Mouse (Mus musculus) E14TG2a.4 (cell line): Measurements from ENCODE around the gene Ifnar2.

Experiments
- H3K27me3 ChIP-seq: 2 replicates; pipeline ENCODE4 v1.6.1; 2014; ENCODE audit warnings: low read length, control low read depth; ENCODE audit not compliant: insufficient read depth
- H3K36me3 ChIP-seq: 2 replicates; pipeline ENCODE4 v1.6.1; 2014; ENCODE audit warnings: low read length, control low read depth; ENCODE audit not compliant: insufficient read depth
- H3K4me1 ChIP-seq: replicated peaks from 2 replicates; pipeline ENCODE4 v1.6.1; 2014; ENCODE audit warnings: low read depth, low read length, control low read depth
- H3K4me3 ChIP-seq: replicated peaks from 2 replicates; pipeline ENCODE4 v1.5.1; 2014; ENCODE audit warnings: mild to moderate bottlenecking, low read length
- H3K9me3 ChIP-seq: 2 replicates; pipeline ENCODE4 v1.6.1; 2014; ENCODE audit warnings: low read length, control low read depth
- CTCF ChIP-seq: conservative IDR thresholded peaks from 2 replicates; pipeline ENCODE4 v1.5.1; 2014; ENCODE audit warnings: low read length
- NANOG ChIP-seq: IDR thresholded peaks from 2 replicates; pipeline ENCODE4 v1.6.1; 2014; ENCODE audit warnings: borderline replicate concordance, low read length, mixed read lengths
- POU5F1 ChIP-seq: IDR thresholded peaks from 2 replicates; pipeline ENCODE4 v1.6.1; 2014; ENCODE audit warnings: low read length, borderline replicate concordance

Gene Ifnar2

GRCm38 (mm10) chr16:91353638-91354037 is 18.9 kb upstream of the Ifnar2 start:
- H3K4me1 ChIP-seq, result 0 out of 2 replicates have a peak, but pooled peaks cover 2% of the 10 kb centered on the region
- no peak overlapping the region for H3K4me3 ChIP-seq
- H3K36me3 ChIP-seq, result no peaks in the 10 kb centered on the region
- TF ChIP-seq POU5F1 (no peak), NANOG (no peak), CTCF (no peak)
- H3K9me3 ChIP-seq, result no peaks in the 10 kb centered on the region
- peaks cover 26% of the 10 kb centered on the region for H3K27me3 ChIP-seq

- H3K27me3 ChIP-seq, result peaks cover 26% of the 10 kb centered on the region
- no peaks in the 10 kb centered on the region for H3K9me3 ChIP-seq
- no peaks in the 10 kb centered on the region for H3K36me3 ChIP-seq
- TF ChIP-seq POU5F1 (no peak), CTCF (no peak), NANOG (no peak)
- no peaks in the 10 kb centered on the region for H3K4me1 ChIP-seq
- H3K4me3 ChIP-seq, result no peak overlapping the region
Observed at GRCm38 (mm10) chr16:91354599-91354998, 18.0 kb upstream of the Ifnar2 start.

- H3K9me3 ChIP-seq, result no peaks in the 10 kb centered on the region
- TF ChIP-seq CTCF (no peak), POU5F1 (no peak), NANOG (no peak)
- no peaks in the 10 kb centered on the region for H3K36me3 ChIP-seq
- H3K4me3 ChIP-seq, result no peak overlapping the region
- no peaks in the 10 kb centered on the region for H3K4me1 ChIP-seq
- peaks cover 23% of the 10 kb centered on the region for H3K27me3 ChIP-seq
Observed at GRCm38 (mm10) chr16:91355160-91355559, 17.4 kb upstream of the Ifnar2 start.

GRCm38 (mm10) chr16:91356760-91357525 is 15.6 kb upstream of the Ifnar2 start:
- no peak for TF ChIP-seq CTCF
- TF ChIP-seq POU5F1, result no peak

GRCm38 (mm10) chr16:91357526-91357900 is 15.1 kb upstream of the Ifnar2 start:
- TF ChIP-seq NANOG (no peak), POU5F1 (no peak), CTCF (no peak)
- H3K4me1 ChIP-seq, result no peaks in the 10 kb centered on the region
- H3K9me3 ChIP-seq, result no peaks in the 10 kb centered on the region
- H3K4me3 ChIP-seq, result no peak overlapping the region
- H3K36me3 ChIP-seq, result no peaks in the 10 kb centered on the region
- peaks cover 10% of the 10 kb centered on the region for H3K27me3 ChIP-seq

More at GRCm38 (mm10) chr16:91356760-91357525, 15.6 kb upstream of the Ifnar2 start:
- no peaks in the 10 kb centered on the region for H3K4me1 ChIP-seq
- no peaks in the 10 kb centered on the region for H3K9me3 ChIP-seq
- H3K27me3 ChIP-seq, result peaks cover 14% of the 10 kb centered on the region
- H3K4me3 ChIP-seq, result no peak overlapping the region
- H3K36me3 ChIP-seq, result no peaks in the 10 kb centered on the region

- Histone ChIP-seq H3K4me3 (no peak overlapping the region), H3K4me1 (no peaks in the 10 kb centered on the region), H3K9me3 (no peaks in the 10 kb centered on the region), H3K27me3 (peaks cover 2% of the 10 kb centered on the region), H3K36me3 (no peaks in the 10 kb centered on the region)
- peak; percentile 56 for TF ChIP-seq CTCF
- TF ChIP-seq POU5F1, result no peak
- TF ChIP-seq NANOG, result no peak
Observed at GRCm38 (mm10) chr16:91358555-91358954, 14.0 kb upstream of the Ifnar2 start.

- H3K4me3 ChIP-seq, result no peak overlapping the region
- H3K9me3 ChIP-seq, result no peaks in the 10 kb centered on the region
- no peaks in the 10 kb centered on the region for H3K36me3 ChIP-seq
- TF ChIP-seq CTCF, result no peak
- TF ChIP-seq POU5F1, result no peak
- TF ChIP-seq NANOG, result no peak
- no peaks in the 10 kb centered on the region; the same call in 1 of the 2 replicates for H3K27me3 ChIP-seq
- no peaks in the 10 kb centered on the region for H3K4me1 ChIP-seq
Observed at GRCm38 (mm10) chr16:91359531-91359930, 13.1 kb upstream of the Ifnar2 start.

GRCm38 (mm10) chr16:91360162-91360561 is 12.4 kb upstream of the Ifnar2 start:
- Histone ChIP-seq H3K4me1 (no peaks in the 10 kb centered on the region), H3K4me3 (no peak overlapping the region), H3K36me3 (no peaks in the 10 kb centered on the region), H3K27me3 (no peaks in the 10 kb centered on the region; the same call in 1 of the 2 replicates), H3K9me3 (no peaks in the 10 kb centered on the region)
- TF ChIP-seq NANOG (no peak), CTCF (no peak)

GRCm38 (mm10) chr16:91362006-91362405 is 10.6 kb upstream of the Ifnar2 start:
- Histone ChIP-seq H3K4me1 (no peaks in the 10 kb centered on the region), H3K9me3 (no peaks in the 10 kb centered on the region), H3K27me3 (peaks cover 3% of the 10 kb centered on the region; the same call in 1 of the 2 replicates), H3K4me3 (no peak overlapping the region), H3K36me3 (no peaks in the 10 kb centered on the region)
- TF ChIP-seq NANOG (no peak), CTCF (no peak), POU5F1 (no peak)
